Mouse (Mus musculus) frontal cortex, postnatal 10 days (tissue): ENCODE measurements at regions not wholly inside any gene's neighbourhood (a gene's known extent, or its start where the extent isn't known, plus 50 kb on each side); places are given as distances from the start of the nearest gene placed in this dataset.
A peak's percentile ranks its signal among the peaks of the same experiment; 100 is the strongest.

Experiments
- DNase-seq, 2 experiments: peaks; one replicate each; pipeline ENCODE4 v3.0.0; 2022; ENCODE audit warnings: low spot score in 2 of 2, mixed read lengths in 1 of 2

DNA sequence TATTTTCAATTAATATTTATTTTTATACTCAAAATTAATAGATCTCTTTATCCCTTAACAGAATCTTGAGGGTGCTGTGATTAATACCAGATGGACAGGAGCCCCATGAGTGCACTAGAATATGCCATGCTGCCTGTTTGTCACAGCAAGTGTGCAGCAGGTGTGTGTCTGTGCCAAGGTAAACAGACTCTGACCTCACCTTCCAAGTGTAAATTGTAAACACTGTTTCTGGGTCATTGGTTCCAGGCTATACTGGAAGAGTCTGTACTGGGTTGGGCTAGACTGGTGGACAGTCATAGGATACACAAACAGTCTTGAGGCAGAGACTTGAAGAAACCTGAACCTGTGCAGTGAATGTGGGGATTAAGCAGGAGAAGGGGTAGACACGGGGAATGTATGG lies 422.2 kb downstream of the Gm21833 start:
- DNase-seq, result no peak

DNA sequence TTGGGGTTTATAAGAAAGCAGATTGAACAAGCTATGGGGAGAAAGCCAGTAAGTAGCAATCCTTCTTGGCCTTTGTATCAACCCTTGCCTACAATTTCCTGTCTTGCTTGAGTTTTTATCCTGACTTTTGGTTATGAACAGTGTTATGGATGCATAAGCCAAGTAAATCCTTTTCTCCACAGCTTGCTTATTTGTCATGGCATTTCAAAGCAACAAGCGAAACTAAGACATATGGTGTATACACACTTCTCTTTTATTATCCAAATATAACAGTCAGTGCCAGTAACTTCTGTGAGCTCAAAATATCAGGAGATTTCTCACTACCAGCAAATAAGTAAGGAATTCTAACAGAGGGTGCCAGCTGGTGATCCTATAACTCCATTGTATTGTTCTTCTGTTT lies 426.0 kb downstream of the Gm21833 start:
- no peak for DNase-seq

DNA sequence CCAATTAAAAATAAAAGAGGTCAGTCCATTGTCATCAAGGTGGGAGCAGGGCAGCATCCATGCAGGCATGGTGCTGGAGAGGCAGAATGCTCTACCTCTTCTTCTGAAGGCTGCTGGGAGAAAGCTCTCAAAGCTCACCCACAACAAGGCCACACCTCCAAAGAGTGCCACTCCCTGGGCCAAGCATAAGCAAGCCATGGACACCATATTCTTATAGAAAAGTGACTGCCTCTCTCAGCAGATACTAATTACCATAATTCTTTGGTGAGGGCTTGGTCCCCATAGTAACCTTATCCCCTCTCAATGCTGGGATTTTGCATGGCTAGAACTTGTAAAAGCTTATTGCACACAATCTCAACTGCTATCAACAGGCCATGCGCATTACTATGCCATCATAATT lies 443.7 kb downstream of the Gm21833 start:
- DNase-seq, result no peak

DNA sequence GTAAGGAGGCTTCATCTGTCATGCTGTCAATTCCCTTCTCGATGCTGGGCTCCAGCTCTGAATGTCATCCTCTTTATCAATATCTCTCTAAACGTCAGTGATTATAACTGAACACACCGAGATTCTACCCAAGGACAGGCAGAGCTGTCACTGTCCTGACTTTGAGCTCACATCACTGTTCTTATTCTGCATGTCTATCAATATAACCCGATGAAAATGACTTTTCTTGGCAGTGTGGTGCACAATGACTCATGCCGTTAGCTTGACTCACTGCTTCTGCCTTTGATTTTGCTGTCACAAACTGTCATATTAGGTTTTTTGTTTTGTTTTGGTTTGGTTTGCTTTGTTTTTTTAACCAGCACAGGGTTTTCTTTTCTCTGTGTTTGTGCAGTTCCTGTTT lies 488.1 kb downstream of the Gm21833 start:
- no peak for DNase-seq

DNA sequence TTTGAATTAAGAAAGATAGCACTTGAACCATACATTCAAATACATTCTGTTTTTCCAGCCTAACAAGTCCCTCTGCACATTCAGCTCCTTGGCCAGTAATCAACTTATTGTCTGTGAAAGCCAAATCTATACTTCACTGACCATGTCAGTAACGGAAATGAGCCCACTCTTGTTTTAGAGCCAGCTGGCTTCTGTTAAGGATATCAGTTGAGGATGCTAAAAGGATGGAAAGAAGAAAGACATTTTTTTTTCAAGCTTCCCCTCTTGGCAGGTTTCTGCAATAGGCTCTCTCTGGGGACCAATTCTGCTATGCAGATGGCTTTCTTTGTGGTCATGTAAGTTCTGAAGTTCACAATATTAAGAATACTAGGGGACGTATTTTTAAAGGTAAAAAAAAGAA lies 498.6 kb downstream of the Gm21833 start:
- DNase-seq, result no peak

DNA sequence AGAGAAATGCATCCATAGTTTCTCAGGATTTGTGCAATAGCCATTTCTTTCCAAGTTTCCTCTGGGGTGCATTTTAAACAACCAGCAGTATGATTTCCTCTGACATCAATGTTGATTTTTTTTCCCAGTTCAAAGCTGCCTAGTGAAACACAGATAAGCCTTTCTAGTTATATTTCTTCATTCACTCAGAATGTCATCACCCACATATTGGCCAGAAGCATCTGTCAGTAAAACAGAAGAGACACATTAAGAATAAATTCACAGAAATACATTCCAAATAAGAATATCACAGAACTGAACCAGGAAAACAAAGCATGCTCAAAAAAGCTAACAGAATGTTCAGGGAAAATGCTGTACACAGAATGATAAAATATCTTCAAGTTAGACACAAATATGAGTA lies 522.9 kb downstream of the Gm21833 start:
- DNase-seq, result no peak

DNA sequence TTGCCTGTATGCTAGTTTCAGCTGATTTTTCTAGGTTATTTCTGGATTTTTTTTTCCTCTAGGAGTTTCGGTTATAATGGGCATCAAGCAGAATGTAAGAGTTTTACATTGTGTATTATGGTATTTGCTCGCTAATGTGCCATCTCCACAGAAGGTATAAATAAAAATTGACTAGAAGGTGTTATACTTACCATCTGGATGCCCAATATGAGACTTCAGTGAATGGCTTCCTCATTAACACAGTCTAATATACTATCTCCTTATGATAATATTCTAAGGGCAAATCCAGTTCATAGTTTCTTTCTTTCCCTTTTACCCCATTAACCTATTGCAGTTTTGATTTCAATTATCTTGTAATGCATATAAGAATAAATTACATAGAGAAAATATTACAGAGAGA lies 566.4 kb downstream of the Gm21833 start:
- DNase-seq, result no peak

DNA sequence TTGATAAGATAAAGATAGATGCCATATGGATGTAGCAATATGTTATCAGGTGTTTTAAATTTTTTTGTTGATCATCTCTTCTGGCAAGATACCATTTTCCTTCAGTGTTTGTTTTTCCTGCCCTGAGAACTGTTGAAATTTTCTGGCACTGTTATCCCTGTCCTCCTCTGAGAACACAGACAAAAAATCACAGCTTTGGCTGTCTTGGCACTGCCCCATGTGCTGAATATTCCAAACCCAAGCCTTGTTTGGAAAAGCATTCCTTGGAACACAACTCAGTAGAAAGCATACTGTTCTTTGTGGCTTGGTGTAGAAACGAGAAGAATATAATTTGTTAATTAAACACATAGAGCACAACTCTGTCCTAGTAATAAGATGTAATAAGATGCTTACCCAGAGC lies 592.5 kb downstream of the Gm21833 start:
- peak in 1 of 2 experiments; percentile 8 for DNase-seq

DNA sequence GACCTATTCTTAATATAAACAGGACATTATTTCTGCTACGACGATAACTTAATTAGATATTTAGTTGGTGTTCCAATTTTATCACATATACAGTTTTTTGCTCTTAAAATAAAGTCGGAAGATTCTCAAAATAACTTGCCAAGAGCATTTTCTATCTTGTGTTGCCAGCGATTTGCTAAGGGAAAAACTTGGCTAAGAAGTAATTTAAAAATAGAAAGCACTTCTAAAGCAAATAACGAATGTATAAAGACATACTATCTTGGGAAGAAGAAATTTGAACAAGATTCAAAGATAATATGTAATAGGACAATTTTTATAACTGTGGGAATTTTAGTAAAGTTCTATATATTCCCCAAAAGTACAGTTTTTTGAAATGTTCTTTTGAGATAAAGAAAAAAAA lies 594.9 kb downstream of the Gm21833 start:
- DNase-seq, result no peak
